Mouse (Mus musculus): Measurements from ENCODE around the gene Ahcyl2.

DNA sequence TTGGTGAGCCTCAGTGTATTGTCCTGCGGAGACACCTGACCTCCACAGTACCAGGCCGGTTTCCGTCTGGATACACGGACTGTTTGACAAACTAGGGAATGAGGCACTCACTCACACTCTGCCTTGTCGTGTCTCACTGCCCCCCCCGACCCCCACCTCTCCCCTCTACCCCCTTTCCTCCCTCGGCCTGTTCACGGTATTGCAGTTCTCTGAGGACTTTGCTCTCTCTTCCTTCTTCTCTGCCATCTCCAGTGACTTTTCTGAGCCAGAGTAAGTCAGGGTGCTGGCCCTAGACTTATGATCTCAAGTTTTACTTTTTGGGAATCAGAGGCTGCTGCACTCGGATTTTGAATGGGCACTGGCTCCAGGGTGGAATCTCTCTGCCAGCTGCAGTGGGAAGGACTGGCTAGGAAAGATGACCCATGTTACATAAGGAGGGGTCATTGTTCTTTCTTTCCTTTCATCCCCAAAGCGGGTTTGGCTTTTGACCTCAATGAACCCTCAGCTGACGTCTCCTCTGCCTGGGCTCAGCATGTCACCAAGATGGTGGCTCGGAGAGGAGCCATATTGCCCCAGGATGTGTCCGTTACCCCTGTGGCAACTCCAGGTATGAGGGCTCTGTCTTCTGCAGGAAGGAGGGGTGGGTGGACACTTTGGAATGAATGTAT, 8.7 kb upstream of the Ahcyl2 start:
- TF ChIP-seq CTCF (IDR thresholded peaks at IDR 0.05; ENCODE audit: extremely low read depth, insufficient read depth, low read length) = no peak
- TF ChIP-seq POLR2A (IDR thresholded peaks at IDR 0.05; ENCODE audit: extremely low read depth, insufficient read depth, low read length) = no peak

Measured in cortical plate, adult 2 months (tissue).